Mouse (Mus musculus) frontal cortex, adult (tissue): ENCODE measurements around the gene Plekha3.
A peak's percentile ranks its signal among the peaks of the same experiment; 100 is the strongest.

ENCODE experiments used
- ATAC-seq: cut with Nextera tagmentation; 2 replicates; pipeline ENCODE4 v1.9.2; 2017; ENCODE audit warnings: mild to moderate bottlenecking, moderate library complexity, mixed read lengths; ENCODE audit not compliant: low TSS enrichment

The Plekha3 gene

DNA sequence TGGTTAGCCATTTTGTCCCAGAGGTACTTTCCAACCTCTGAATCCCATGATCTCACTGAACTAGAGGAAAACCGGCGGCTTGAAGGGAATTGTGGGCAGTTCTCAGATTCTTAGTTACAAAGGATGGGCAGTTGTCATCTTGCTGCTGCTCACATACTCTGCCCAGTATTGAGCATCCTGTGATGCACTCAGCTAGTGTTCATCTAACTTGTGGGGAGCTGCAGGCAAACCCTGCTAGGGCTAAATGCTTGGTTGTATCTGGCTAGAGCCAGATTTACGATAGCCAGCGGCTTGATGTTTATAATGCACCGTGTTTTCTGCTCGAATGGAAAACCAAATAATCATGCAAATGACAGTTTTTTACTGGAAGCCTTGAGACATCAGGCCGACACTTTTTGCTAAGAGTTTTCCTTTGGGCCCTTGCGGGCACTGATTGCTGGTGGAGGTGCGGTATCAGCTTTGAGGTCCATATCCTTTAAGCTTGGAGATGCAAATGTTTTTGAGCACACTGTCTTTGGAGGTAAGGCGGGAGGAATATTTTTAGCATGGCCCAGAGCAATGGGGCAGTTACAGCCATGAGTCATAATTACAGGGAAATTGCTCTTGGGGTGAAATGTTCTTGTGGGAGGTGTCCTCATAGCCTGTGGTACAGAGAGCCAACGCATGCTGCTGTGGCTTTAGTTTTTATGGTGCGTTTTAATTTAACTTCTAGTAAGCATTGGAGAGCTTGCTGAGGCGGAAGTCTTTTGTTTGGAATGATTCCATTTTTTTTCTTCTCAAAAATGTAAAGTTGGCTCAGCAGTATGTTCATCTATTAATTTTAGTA lies 1.5 kb downstream of the Plekha3 start:
- no peak for ATAC-seq

DNA sequence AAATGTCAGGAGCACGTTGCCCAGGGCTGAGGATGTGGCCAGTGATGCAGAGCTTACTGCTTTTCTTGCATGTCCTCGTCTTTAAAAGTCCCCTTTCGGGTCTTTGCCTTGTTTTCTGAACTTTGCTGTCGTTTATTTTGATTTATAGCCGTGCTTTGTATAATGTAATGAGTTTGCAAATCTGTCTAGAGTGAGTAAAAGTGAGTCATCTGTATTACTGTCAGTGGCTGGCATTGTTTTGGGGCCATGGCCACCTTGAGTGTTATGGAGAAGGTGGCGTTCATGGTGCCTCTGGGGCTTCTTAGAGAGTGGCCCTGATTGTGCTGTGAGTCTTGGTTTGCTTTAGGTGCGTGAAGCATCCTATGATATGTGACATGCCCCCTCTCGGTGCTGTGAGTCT lies 7.2 kb downstream of the Plekha3 start:
- ATAC-seq, result no peak

DNA sequence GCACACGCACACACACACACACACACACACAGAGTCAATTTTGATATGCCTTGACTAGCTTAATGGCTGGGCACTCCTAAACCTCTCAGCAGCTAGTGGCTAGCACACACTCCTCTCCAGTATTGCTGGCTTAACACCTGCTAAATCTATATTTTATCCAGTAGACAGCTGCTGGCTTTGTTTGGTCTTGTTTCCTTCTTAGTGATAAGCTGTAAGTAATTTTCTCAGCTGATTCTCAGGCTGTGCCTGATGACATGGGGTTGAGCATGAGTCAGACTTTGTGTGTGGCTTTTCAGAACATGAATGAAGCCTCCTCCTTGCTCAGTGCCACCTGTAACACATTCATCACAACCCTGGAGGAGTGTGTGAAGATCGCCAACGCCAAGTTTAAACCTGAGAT lies 11.9 kb downstream of the Plekha3 start:
- peak; percentile 59 for ATAC-seq

DNA sequence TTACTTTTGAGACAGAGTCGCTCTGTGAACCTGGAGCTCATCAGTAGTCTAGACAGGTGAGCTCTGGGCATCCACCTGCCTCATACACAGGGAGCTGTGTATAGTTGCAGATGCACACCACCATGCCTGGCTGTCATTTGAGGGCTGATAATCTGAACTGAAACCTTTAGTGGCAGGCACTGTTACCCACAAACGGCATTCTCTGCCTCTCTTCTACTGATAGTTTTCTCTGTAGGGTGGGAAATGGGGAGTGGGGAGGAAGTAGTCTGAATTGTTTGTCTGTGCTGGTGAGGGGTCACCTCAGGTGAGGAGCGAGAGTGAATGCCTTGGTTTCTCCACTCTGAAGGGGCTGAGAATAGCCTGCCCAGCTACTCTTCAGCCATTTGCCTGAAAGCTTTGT lies 12.5 kb downstream of the Plekha3 start:
- ATAC-seq, result no peak

DNA sequence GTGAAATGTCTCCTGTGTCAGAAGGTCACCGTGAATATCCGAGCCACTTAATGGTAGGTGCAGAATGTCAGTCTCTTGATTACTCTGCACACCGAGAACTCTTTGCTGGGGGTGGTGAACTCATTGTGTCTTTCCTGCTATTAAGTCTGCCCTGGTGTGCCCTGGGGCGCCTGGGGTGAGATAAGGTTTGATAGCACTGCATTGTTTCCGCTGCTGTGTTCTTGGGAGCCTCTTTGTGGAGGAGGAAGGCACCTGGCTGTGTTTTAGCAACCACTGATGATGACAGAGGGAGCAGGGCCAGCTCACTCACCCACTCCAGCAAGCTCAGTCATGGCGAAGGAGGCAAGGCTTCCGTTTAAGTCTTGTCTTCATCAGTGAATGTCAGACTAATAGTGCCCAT lies 13.1 kb downstream of the Plekha3 start:
- ATAC-seq, result peak; percentile 38; the same call in 1 of the 2 replicates

DNA sequence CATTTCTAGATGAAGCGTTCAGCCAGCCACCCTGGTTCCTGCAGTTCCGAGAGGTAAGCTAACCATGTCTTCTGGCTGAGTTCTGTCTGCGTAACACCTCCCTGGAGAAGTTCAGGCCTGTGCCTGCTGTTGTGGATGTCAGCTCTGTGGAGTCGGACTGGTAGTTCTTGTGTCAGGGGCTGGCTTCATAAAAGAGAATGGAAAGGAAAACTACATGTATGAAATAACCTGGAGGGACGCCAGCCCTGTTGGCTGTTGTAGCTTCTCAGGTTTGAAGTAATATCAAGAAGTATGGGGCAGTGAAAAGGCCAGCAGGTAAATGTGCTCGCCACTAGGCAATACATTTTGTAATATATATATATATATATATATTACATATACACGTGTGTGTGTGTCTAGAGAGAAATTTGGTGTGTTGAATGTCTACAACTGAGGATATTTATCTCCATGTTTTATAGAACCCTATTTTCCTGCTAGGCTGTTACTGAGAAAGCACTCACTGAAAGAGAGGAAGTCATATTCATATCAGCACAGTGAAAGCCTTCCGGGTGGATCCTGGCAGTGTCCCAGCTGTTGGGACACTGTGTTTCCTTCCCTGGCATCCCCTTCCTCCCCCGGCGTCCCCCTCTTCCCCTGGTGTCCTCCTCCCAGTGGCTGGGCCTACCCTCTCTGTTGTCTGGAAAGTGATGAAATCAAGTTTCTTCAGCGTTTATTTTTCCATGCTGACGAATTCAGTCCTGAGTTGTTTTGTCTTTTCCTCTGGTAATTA lies 15.5 kb downstream of the Plekha3 start:
- no peak for ATAC-seq

DNA sequence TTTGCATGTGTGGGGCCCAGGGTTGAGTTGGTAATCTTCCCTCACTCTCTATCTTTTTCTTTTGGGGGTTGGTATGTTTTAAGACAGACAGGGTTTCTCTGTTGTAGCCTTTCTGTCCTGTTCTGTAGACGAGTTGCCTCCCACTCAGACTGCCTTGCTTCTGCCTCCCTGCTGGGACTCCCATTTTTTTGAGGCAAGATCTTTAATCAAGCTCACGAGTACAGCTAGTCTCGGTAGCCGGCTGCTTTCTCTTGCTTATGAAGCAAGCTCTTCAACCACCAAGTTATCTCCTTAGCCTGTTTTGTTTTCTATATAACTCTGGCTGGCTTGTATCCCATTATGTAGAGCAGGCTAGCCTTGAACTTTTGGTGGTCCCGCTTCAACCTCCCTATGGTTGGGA lies 18.7 kb downstream of the Plekha3 start:
- ATAC-seq, result peak; percentile 81; the same call in 1 of the 2 replicates

DNA sequence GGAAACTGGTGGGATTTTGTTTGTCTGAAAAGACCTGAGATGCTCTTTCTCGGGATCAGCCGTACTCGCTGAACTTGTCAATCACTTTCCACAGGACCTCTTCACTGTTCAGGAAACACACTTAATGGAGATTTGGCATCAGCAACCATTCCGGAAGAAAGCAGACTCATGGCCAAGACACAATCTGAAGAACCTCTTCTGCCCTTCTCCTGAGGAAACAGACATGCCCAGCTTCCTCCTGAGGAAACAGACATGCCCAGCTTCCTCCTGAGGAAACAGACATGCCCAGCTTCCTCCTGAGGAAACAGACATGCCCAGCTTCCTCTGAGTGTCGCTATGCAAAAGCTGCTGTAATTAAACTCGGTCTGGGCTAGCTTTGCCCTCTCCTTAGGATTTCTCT lies 20.2 kb downstream of the Plekha3 start:
- no peak for ATAC-seq

DNA sequence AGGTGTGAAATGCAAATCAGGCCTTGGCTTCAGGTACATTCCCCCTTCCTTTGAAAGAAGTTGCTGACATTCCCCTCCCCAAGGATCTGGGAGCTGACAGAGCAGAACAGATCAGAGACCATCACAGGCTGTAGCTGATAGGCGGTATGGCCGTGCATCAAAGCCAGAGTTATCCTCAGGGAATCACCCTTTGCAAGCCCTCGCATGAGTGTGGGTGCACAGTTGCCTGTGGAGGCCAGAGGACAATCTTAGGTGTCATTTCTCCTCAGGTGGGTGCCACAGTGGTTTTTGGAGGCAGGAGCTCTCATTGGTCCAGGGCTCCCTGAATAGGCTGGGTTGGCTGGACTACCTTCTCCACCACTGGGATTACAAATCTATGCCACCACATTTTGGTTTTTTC lies 27.1 kb downstream of the Plekha3 start:
- no peak for ATAC-seq

DNA sequence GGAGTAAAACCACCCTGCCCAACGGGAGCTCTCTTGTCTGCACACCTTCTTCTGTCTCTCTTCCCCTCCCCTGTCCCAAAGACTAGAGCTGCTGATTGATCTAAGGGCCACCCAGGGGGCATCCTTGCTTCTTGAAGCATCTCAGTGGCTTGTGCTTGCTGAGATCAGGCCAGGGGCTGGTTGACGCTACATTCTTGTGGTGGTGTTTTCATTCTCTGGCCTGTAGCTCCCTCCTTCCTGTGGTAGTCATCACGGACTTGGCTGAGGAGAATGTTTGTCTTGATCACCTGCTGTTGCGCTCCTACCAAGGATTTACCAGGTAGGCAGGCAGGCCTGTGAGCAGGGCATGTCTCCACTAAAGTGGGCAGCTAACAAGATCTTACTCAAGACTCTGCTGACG lies 27.7 kb downstream of the Plekha3 start:
- no peak for ATAC-seq

DNA sequence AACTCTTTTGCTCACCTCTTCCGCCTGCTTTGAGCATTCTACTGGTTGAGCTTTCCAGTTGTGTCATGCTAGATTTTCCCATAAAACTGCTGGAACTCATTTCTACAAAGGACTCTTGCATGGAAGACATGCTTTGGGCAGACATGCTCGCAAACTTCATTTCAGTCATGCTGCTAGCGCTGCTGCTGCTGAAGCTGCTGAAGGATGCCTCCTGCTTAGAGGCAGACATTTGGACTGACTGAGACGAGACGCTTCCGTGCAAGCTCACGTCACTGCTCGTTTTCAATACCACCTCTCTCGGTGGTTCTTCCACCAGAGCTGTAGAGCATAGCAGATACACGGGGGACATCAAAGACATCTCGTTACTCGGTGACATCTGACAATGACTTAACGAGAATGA lies 30.6 kb downstream of the Plekha3 start:
- no peak for ATAC-seq

DNA sequence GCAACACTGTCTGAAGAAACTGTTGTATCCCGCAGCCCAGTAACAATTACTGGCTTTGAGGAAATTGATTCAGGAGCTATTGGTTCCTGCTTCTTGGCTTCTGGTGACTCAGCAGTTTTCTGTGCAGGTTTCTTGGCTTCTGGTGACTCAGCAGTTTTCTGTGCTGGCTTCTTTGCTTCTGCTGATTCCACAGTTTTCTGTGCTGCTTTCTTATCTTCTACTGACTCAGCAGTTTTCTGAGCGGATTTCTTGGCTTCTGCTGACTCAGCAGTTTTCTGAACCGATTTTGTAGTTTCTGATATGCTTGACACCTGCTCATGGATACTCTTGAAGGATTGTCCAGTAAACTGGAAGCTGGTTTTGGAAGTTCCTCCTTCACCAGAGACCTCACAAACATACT lies 33.4 kb downstream of the Plekha3 start:
- ATAC-seq, result no peak

DNA sequence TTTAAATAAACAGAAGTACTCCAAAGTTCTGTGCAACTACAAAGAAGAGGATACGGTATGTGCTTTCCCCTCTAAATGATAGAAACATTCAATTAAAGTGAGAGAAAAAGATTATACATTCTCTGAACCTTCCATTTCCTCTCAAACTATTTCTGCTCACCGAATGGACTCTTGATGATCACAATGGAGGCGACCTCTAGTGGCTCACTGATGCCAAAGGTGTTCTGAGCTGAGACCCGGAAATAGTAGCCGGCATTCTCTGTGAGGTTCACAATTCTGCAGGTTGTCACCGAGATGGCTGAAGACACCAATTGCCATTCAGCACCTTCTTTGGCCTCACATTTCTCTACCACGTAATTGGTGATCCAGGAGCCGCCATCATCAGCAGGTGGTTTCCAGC lies 39.9 kb downstream of the Plekha3 start:
- no peak for ATAC-seq

DNA sequence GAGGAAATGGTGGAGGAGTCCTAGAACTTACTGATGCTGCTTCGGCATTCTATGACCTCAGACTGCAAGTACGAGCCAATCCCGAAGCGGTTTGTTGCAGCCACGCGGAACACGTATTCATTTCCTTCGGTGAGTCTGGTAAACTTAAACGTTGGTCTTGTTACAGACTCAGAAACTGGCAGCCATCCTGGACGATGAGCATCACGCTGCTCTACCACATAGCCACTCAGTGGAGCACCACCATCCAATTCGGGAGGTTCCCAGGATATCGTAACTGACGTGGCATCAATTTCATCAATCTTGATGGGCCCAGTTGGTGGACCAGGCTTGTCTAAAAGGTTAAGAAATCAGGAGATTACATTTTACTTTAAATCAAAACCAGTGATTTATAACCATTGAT lies 44.6 kb downstream of the Plekha3 start:
- no peak for ATAC-seq
